Mouse (Mus musculus): ENCODE data around the gene Fbf1.

The Fbf1 gene

GRCm38 (mm10) chr11:116167884-116168439, at the start of gene Fbf1:
TSS of gene Fbf1 (minus strand) at chr11:116168166.
- in situ Hi-C loops (cut with MseI, MboI) = no loop called here

GRCm38 (mm10) chr11:116216549-116216948, 48.6 kb upstream of the Fbf1 start:
- in situ Hi-C loops (cut with MseI, MboI) = no loop called here

- in situ Hi-C loops (cut with MseI, MboI) = no loop called here
Observed at GRCm38 (mm10) chr11:116215991-116216390, 48.0 kb upstream of the Fbf1 start.

GRCm38 (mm10) chr11:116215181-116215580, 47.2 kb upstream of the Fbf1 start:
- in situ Hi-C loops (cut with MseI, MboI) = no loop called here

GRCm38 (mm10) chr11:116213877-116214510, 46.0 kb upstream of the Fbf1 start:
- in situ Hi-C loops (cut with MseI, MboI) = no loop called here

GRCm38 (mm10) chr11:116212847-116213246, 44.9 kb upstream of the Fbf1 start:
- in situ Hi-C loops (cut with MseI, MboI) = no loop called here

- in situ Hi-C loops (cut with MseI, MboI) = no loop called here
Observed at GRCm38 (mm10) chr11:116210696-116211095, 42.7 kb upstream of the Fbf1 start.

- in situ Hi-C loops (cut with MseI, MboI) = no loop called here
Observed at GRCm38 (mm10) chr11:116209257-116209656, 41.3 kb upstream of the Fbf1 start.

- in situ Hi-C loops (cut with MseI, MboI) = no loop called here
Observed at GRCm38 (mm10) chr11:116208660-116209059, 40.7 kb upstream of the Fbf1 start.

- in situ Hi-C loops (cut with MseI, MboI) = no loop called here
Observed at GRCm38 (mm10) chr11:116206678-116207077, 38.7 kb upstream of the Fbf1 start.

- in situ Hi-C loops (cut with MseI, MboI) = no loop called here
Observed at GRCm38 (mm10) chr11:116203150-116203549, 35.2 kb upstream of the Fbf1 start.

GRCm38 (mm10) chr11:116201151-116201550, 33.2 kb upstream of the Fbf1 start:
- in situ Hi-C loops (cut with MseI, MboI) = no loop called here

- in situ Hi-C loops (cut with MseI, MboI) = no loop called here
Observed at GRCm38 (mm10) chr11:116198639-116199531, 30.9 kb upstream of the Fbf1 start, which contains the start of the genes Ten1 and Acox1. TSS of gene Ten1 (plus strand) at chr11:116198855. TSS of gene Acox1 (minus strand) at chr11:116199045.

- in situ Hi-C loops (cut with MseI, MboI) = no loop called here
Observed at GRCm38 (mm10) chr11:116198132-116198531, 30.2 kb upstream of the Fbf1 start.

- in situ Hi-C loops (cut with MseI, MboI) = no loop called here
Observed at GRCm38 (mm10) chr11:116197584-116197906, 29.6 kb upstream of the Fbf1 start.

GRCm38 (mm10) chr11:116196866-116197583, 29.1 kb upstream of the Fbf1 start:
- in situ Hi-C loops (cut with MseI, MboI) = no loop called here

GRCm38 (mm10) chr11:116196336-116196735, 28.4 kb upstream of the Fbf1 start:
- in situ Hi-C loops (cut with MseI, MboI) = no loop called here

- in situ Hi-C loops (cut with MseI, MboI) = no loop called here
Observed at GRCm38 (mm10) chr11:116195252-116195651, 27.3 kb upstream of the Fbf1 start.

GRCm38 (mm10) chr11:116194619-116195018, 26.7 kb upstream of the Fbf1 start:
- in situ Hi-C loops (cut with MseI, MboI) = no loop called here

- in situ Hi-C loops (cut with MseI, MboI) = no loop called here
Observed at GRCm38 (mm10) chr11:116187226-116187930, 19.4 kb upstream of the Fbf1 start.

- in situ Hi-C loops (cut with MseI, MboI) = no loop called here
Observed at GRCm38 (mm10) chr11:116186360-116186759, 18.4 kb upstream of the Fbf1 start.

Data from mouse trophoblast stem cell (cell line).